Mouse (Mus musculus) liver, embryonic 14.5 days (tissue): Measurements from ENCODE around the gene Gm1673. TPM values are rescaled to one million over a fixed set of nuclear protein-coding genes. Genes with fewer than 3 reads are reported as not detected.

Experiments used
- ATAC-seq: fragments of 200-750 bp; cut with Nextera tagmentation; 2 replicates; pipeline ENCODE4 v1.8.0; 2017; ENCODE audit warnings: moderate number of reproducible peaks, mild to moderate bottlenecking, moderate library complexity; ENCODE audit not compliant: insufficient read depth
- DNase-seq, 3 experiments: peaks; one replicate each; pipeline ENCODE4 v3.0.0-alpha.2; 2012 to 2013; ENCODE audit warnings: low read depth in 3 of 3, low spot score in 3 of 3
- H3K27ac ChIP-seq: fragments of 300-500 bp; sonication (generic); 2 replicates; pipeline ENCODE4 v1.5.1; 2014; ENCODE audit warnings: moderate library complexity, mild to moderate bottlenecking, control low read depth, inconsistent platforms
- H3K27me3 ChIP-seq: fragments of 300-500 bp; sonication (generic); 2 replicates; pipeline ENCODE4 v1.6.1; 2014; ENCODE audit warnings: mild to moderate bottlenecking, low read length, moderate library complexity; ENCODE audit not compliant: control insufficient read depth, insufficient read depth
- H3K36me3 ChIP-seq: fragments of 300-500 bp; sonication (generic); replicated peaks from 2 replicates; pipeline ENCODE4 v1.6.1; 2014; ENCODE audit warnings: low read depth; ENCODE audit not compliant: control insufficient read depth, insufficient read depth
- H3K4me1 ChIP-seq, 2 experiments: fragments of 200-500 bp in 1 of 2; fragments of 300-500 bp in 1 of 2; sonication (generic) in 1 of 2; replicated peaks; 2 replicates each; pipeline ENCODE4 v1.6.1; 2012 to 2014; ENCODE audit warnings: antibody characterized with exemption in 1 of 2, inconsistent platforms in 1 of 2, low read length in 1 of 2; ENCODE audit not compliant: control insufficient read depth in 2 of 2, insufficient read depth in 2 of 2
- H3K4me2 ChIP-seq: fragments of 300-500 bp; sonication (generic); 2 replicates; pipeline ENCODE4 v1.6.1; 2014; ENCODE audit warnings: low read depth, mild to moderate bottlenecking, control low read depth, moderate library complexity
- H3K4me3 ChIP-seq, 2 experiments: fragments of 200-500 bp in 1 of 2; fragments of 300-500 bp in 1 of 2; sonication (generic) in 1 of 2; 2 replicates each; pipeline ENCODE4 v1.5.1; 2012 to 2014; ENCODE audit warnings: low read depth in 2 of 2, low read length in 2 of 2, mild to moderate bottlenecking in 2 of 2, control low read depth in 1 of 2, inconsistent platforms in 1 of 2, moderate library complexity in 1 of 2; ENCODE audit not compliant: insufficient read depth in 1 of 2
- H3K9ac ChIP-seq: fragments of 300-500 bp; sonication (generic); replicated peaks from 2 replicates; pipeline ENCODE4 v1.6.1; 2014; ENCODE audit warnings: mild to moderate bottlenecking, control low read depth, moderate library complexity
- H3K9me3 ChIP-seq: fragments of 300-500 bp; sonication (generic); 2 replicates; pipeline ENCODE4 v1.6.1; 2016; ENCODE audit warnings: low read length, mixed read lengths; ENCODE audit not compliant: control insufficient read depth
- CTCF ChIP-seq: IDR thresholded peaks from 2 replicates; pipeline ENCODE4 v1.5.1; 2016; ENCODE audit warnings: antibody characterized with exemption, low read depth, control low read depth
- EP300 ChIP-seq: IDR thresholded peaks from 2 replicates; pipeline ENCODE4 v1.6.1; 2016; ENCODE audit warnings: antibody characterized with exemption, low read depth
- WGBS: fragments of 180-500 bp; shearing (Covaris S2); extraction: QIAGEN DNeasy Blood & Tissue Kit; methylation state at CpG from one replicate; pipeline ENCODE4 v1.1.7; 2014; ENCODE audit not compliant: insufficient replicate concordance; 5-methylcytosine and 5-hydroxymethylcytosine counted together
- polyA plus RNA-seq, 2 experiments: library from polyadenylated mRNA; depleted of rRNA in 1 of 2; stranded (reverse) in 1 of 2; unstranded in 1 of 2; fragments of >200 nt; fragmentation: Nextera tagmentation in 1 of 2; extraction: Ambion mirVana in 1 of 2; gene quantifications; 2 replicates each; pipeline versions ENCODE4 v1.2.1 to v1.2.3; 2012 to 2014

Gene Gm1673
- polyA plus RNA-seq, 2 experiments: 2.6 to 2.7 TPM

- Histone ChIP-seq H3K27ac (no peak overlapping the region), H3K36me3 (no peaks in the 10 kb centered on the region), H3K9ac (no peak overlapping the region), H3K27me3 (no peaks in the 10 kb centered on the region), H3K4me2 (no peak overlapping the region), H3K9me3 (no peaks in the 10 kb centered on the region), H3K4me3 (no peak overlapping the region), H3K4me1 (no peaks in the 10 kb centered on the region)
- DNase-seq (no peak), ATAC-seq (no peak)
- TF ChIP-seq CTCF (peak; percentile 40), EP300 (no peak)
- WGBS: 35% methylated on average over 1 of the region's 1 CpGs
These were observed 31.4 kb downstream of the Gm1673 start for GRCm38 (mm10) chr5:34014652-34015051.

DNA sequence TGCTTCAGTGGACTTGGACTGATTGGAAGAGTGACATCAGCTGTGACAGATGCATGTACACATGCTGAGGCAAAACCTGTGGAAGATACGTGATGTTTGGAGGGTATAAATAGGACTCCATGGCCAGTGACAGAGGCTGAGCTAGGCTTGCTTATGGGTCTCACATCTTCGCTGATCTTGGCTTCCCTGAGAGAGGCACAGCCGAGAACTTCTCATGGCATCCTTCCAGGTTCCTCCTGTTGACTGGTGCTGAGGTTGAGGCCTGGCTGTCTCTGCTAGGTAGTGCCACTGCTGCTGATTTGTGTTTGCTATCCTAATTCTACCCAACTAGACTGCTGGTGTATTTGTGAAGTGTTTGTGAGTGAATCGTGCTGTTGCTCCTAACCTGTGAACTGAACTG, 35.7 kb downstream of the Gm1673 start:
- 61% methylated on average over 4 of the region's 4 CpGs for WGBS
- Histone ChIP-seq H3K4me2 (no peak overlapping the region), H3K4me1 (no peaks in the 10 kb centered on the region), H3K9me3 (no peaks in the 10 kb centered on the region), H3K9ac (no peak overlapping the region), H3K36me3 (no peaks in the 10 kb centered on the region), H3K27me3 (no peaks in the 10 kb centered on the region), H3K27ac (no peak overlapping the region), H3K4me3 (no peak overlapping the region)
- TF ChIP-seq EP300 (no peak), CTCF (no peak)
- DNase-seq: no peak
- ATAC-seq: no peak

GRCm38 (mm10) chr5:34030101-34030500, 46.9 kb downstream of the Gm1673 start:
- Histone ChIP-seq H3K9ac (no peak overlapping the region), H3K27me3 (no peaks in the 10 kb centered on the region), H3K27ac (no peak overlapping the region), H3K4me3 (no peak overlapping the region), H3K36me3 (no peaks in the 10 kb centered on the region), H3K4me2 (no peak overlapping the region), H3K4me1 (0 out of 4 replicates have a peak, but pooled peaks cover 0 to 1% of the 10 kb centered on the region in 2 experiments), H3K9me3 (no peaks in the 10 kb centered on the region)
- TF ChIP-seq CTCF (no peak), EP300 (no peak)
- DNase-seq (no peak), ATAC-seq (no peak)
- 51% methylated on average over 4 of the region's 4 CpGs for WGBS

GRCm38 (mm10) chr5:34031022-34031421, 47.8 kb downstream of the Gm1673 start:
- no peaks in the 10 kb centered on the region for H3K9me3 ChIP-seq
- no peak for TF ChIP-seq CTCF
- no peak overlapping the region for H3K27ac ChIP-seq
- no peaks in the 10 kb centered on the region for H3K27me3 ChIP-seq
- ATAC-seq: no peak
- 33% methylated on average over 6 of the region's 6 CpGs for WGBS
- H3K36me3 ChIP-seq: no peaks in the 10 kb centered on the region
- H3K9ac ChIP-seq: no peak overlapping the region
- no peak overlapping the region for H3K4me2 ChIP-seq
- no peak overlapping the region for H3K4me3 ChIP-seq
- DNase-seq: no peak
- 0 out of 4 replicates have a peak, but pooled peaks cover 0 to 1% of the 10 kb centered on the region in 2 experiments for H3K4me1 ChIP-seq

DNA sequence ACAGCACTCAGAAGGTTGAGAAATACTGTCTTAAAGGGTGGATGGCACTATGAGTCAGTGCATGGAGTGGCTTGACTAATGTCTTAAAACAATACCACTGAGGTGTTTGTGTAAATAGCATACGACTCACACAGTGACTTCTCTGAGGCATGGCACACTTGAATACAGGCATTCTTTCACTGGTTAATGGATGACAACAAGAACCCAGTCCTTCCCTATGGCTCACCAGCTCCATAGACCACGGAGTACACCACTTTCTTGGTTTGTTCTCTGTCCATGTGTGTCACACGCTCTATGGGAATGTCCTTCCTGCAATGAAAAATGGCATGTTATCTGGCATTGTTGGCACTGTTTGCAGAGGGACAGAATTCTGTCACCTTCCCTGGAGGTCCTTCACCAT, 49.3 kb downstream of the Gm1673 start:
- H3K27me3 ChIP-seq: no peaks in the 10 kb centered on the region
- no peak for DNase-seq
- no peak overlapping the region for H3K4me3 ChIP-seq
- no peak for ATAC-seq
- 0 out of 4 replicates have a peak, but pooled peaks cover 0 to 1% of the 10 kb centered on the region in 2 experiments for H3K4me1 ChIP-seq
- no peak overlapping the region for H3K4me2 ChIP-seq
- 43% methylated on average over 3 of the region's 3 CpGs for WGBS
- no peak overlapping the region for H3K9ac ChIP-seq
- H3K36me3 ChIP-seq: no peaks in the 10 kb centered on the region
- TF ChIP-seq EP300 (no peak), CTCF (no peak)
- no peaks in the 10 kb centered on the region for H3K9me3 ChIP-seq
- H3K27ac ChIP-seq: no peak overlapping the region

Other genes with a start within 250 kb of the Gm1673 start
- gene Letm1, start 200.6 kb upstream of the Gm1673 start, polyA plus RNA-seq (2012; rRNA removed): 7.9 TPM in 2 replicates
- 13.4 and 18.4 TPM in 2 replicates for gene Letm1, start 200.6 kb upstream of the Gm1673 start, polyA plus RNA-seq (2014; fragmentation: Nextera tagmentation; extraction: Ambion mirVana)
- gene Nsd2, start 162.7 kb upstream of the Gm1673 start, polyA plus RNA-seq (2012; rRNA removed): 14.2 and 26.7 TPM in 2 replicates
- gene Nsd2, start 162.7 kb upstream of the Gm1673 start, polyA plus RNA-seq (2014; fragmentation: Nextera tagmentation; extraction: Ambion mirVana): 27.8 and 30.1 TPM in 2 replicates
- 20.2 and 22.6 TPM in 2 replicates for gene Nelfa, start 47.0 kb upstream of the Gm1673 start, polyA plus RNA-seq (2012; rRNA removed)
- 21.3 and 24.1 TPM in 2 replicates for gene Nelfa, start 47.0 kb upstream of the Gm1673 start, polyA plus RNA-seq (2014; fragmentation: Nextera tagmentation; extraction: Ambion mirVana)
- gene Nat8l, start 12.6 kb downstream of the Gm1673 start, polyA plus RNA-seq (2012; rRNA removed): 0.15 and 0.17 TPM in 2 replicates
- 0.04 and 0.05 TPM in 2 replicates for gene Nat8l, start 12.6 kb downstream of the Gm1673 start, polyA plus RNA-seq (2014; fragmentation: Nextera tagmentation; extraction: Ambion mirVana)
- 0.24 and 0.32 TPM in 2 replicates for gene Poln, start 186.0 kb downstream of the Gm1673 start, polyA plus RNA-seq (2012; rRNA removed)
- gene Poln, start 186.0 kb downstream of the Gm1673 start, polyA plus RNA-seq (2014; fragmentation: Nextera tagmentation; extraction: Ambion mirVana): 0.42 and 0.57 TPM in 2 replicates
- 3.9 and 9.3 TPM in 2 replicates for gene Haus3, start 186.1 kb downstream of the Gm1673 start, polyA plus RNA-seq (2012; rRNA removed)
- gene Haus3, start 186.1 kb downstream of the Gm1673 start, polyA plus RNA-seq (2014; fragmentation: Nextera tagmentation; extraction: Ambion mirVana): 21.7 and 21.8 TPM in 2 replicates
- gene Mxd4, start 204.3 kb downstream of the Gm1673 start, polyA plus RNA-seq (2012; rRNA removed): 5.9 and 6.6 TPM in 2 replicates
- gene Mxd4, start 204.3 kb downstream of the Gm1673 start, polyA plus RNA-seq (2014; fragmentation: Nextera tagmentation; extraction: Ambion mirVana): 4.0 and 4.7 TPM in 2 replicates